Mouse (Mus musculus) yolk sac, embryonic 10.5 days (tissue): ENCODE results near the gene Pvalb.

Source experiments
- DNase-seq: peaks from one replicate; pipeline ENCODE4 v3.0.0-alpha.2; 2017; ENCODE audit warnings: low spot score

Pvalb gene

DNA sequence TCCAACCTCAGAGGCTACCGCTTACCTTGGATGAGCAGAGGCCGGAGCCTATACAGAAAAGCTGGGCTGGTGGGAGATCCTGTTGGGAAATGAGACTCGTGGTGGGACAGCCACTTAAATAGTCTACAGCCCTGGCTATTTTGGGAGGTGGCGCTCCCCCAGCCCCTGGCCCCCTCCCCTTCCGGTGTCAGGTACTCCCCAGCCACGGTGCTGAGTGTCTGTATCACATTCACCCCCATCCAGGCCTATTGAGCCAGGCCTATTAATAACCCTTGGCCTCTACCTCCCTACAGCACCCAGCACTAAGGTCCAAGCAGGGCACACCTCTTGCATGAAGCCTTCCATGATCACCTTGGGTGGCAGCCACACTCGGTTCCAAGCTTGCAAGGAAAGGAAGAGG, at the start of gene Pvalb:
TSS of gene Pvalb (minus strand) at position 89 of the 400 bp plus-strand sequence.
- no peak for DNase-seq

- no peak for DNase-seq
Measured at GRCm38 (mm10) chr15:78254751-78255150, 48.6 kb upstream of the Pvalb start.

- DNase-seq: no peak
Measured at GRCm38 (mm10) chr15:78248410-78248809, 42.2 kb upstream of the Pvalb start.

DNA sequence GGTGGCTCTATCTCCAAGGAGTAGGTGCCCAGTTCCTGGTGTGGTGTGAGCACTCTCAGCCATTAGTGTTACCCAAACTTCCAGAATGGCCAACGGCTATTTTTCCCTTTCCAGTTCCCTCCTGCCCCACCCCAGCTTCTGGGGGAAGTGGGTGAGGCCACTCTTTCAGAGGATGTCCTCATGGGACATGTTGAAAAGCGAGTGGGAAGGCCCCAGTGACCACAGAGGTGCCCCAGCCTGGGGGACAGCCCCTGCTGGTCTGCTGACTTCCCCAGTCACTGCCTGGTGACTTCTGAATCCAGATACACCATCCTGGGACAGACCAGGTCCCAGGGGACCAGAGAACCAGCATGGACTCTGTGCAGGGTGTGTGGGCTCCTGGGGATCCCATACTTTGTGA, 41.5 kb upstream of the Pvalb start:
- no peak for DNase-seq

DNA sequence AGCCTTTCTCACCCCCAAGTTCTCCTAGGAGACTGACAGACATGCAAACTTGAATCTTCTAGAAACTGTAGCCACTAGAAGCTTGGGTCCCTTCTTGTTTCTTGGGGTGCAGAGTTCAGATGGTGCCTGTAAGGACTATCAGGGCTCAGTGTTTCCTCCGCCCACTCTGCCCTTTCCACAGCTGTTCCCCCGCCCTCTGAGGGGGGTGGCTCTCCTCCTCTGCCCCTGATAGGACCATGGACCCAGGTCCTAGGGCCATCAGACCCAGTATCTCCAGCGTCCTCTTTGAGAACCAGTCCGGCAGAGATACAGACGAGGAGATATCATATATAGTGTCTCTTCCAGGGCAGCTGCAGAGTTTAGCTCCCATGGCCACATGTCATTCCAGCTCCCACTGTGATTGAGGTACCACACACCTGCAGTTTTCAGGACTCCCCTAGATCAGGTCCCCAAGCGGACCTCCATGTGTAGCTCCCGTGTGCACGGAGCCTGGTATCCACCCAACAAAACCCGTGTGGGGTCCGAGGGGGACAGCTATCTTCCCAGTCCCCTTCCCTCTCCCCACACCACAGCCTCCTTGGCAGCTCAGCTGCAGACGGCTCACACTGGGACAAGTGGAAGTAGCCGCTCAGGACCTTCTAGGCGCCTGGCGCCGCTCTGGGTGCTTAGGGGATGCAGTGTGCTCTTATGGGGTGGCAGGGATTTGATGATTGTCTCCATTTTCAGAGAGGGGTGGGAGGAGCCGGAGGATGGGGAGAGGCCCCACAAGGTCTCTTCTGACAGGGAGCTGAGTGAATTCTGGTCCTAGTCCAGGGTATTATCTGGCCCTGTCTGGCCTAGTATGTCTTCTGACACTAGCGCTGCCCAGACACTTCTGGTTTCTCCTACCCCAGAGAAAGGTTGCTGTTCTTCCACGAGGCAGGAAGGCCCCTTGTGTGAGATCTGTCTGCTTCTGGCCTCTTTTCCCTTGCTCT, 40.2 kb upstream of the Pvalb start:
- DNase-seq: no peak

GRCm38 (mm10) chr15:78244695-78245492, 38.7 kb upstream of the Pvalb start, which contains the start of gene Ncf4:
Gene Ncf4, plus strand, starts transcription at chr15:78244801.
- DNase-seq: no peak

DNA sequence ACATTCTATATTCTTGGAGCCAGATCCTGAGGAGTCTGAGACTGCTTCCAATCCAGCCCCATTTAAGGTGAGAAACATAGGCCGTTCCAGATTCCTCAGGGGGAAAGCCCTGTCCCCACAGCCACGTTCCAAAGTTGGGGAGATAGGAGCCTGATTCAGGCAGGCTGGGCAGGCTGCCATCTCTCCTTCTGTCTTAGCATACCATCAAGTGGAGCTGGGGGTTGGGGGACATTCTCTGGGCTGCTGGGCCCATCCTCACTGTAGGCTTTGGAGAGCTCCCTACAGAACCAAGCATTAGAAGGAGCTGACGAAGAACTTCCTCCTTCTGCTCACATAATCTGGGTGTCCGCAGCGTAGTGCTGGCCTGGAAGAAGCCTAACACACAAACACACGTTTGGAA, 37.6 kb upstream of the Pvalb start:
- DNase-seq: no peak

- no peak for DNase-seq
Measured at GRCm38 (mm10) chr15:78243061-78243460, 36.9 kb upstream of the Pvalb start.

GRCm38 (mm10) chr15:78241335-78241734, 35.1 kb upstream of the Pvalb start:
- DNase-seq: no peak

- no peak for DNase-seq
Measured at GRCm38 (mm10) chr15:78239956-78240617, 33.9 kb upstream of the Pvalb start.

GRCm38 (mm10) chr15:78239453-78239852, 33.3 kb upstream of the Pvalb start:
- no peak for DNase-seq

GRCm38 (mm10) chr15:78234823-78235509, 28.8 kb upstream of the Pvalb start:
- no peak for DNase-seq

DNA sequence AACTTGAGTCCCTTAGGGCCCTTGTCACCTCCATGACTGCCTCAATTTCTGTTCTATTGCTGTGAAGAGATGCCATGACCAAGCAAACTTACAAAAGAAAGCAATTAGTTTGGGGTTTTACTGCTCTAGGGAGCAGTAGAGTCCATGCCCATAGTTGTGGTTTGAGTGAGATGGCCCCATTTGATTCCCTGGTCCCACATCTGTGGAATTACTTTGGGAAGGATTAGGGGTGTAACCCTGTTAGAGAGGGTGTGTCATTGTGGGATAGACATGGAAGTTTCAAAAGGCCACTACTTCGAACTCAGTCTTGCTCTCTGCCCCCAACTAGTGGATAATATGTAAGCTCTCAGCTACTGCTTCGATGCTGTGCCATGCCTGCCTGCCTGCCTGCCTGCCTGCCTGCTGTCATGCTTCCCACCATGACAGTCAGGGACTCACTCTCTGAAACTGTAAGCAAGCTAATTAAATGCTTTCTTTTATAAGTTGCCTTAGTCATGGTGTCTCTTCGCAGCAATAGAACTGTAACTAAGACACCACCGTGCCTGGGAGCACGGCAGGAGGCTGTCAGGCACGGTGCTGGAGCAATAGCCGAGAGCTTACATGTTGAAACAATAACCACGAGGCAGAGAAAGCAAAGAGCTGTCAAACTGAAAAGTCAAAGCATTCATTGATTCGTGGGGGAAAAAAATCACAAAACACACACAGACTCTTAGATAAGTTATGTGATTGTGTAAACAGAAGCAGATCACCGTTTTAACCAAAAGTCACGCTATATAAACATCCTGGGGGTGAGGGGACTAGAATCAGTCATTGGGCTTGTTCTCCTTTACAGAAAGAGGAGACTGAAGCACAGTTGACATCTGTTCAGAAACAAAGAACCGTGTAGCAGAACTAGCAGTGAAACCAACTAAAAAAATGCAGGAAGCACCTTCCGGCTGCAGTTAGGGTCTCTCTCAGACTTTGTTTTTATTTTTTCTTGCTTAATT, 25.4 kb upstream of the Pvalb start:
- no peak for DNase-seq

DNA sequence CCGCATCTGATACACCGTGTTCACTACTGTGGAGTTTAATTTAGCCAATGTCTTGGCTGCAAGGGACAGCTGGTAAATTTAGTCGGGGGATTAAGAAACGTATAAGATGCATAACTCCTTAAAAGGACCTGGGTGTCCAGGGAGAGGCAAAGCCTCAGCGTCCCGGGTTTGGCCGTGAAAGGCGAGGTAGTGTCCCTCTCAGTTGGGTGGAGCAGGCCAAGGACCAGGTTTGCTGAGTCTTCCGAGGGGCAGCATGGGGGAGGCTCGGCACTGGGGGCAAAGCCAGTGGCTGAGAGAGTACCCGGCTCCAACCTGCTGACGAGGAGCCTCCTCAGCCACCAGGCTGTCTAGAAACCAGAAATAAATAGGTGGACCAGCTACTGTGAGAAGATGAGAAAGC, 21.6 kb upstream of the Pvalb start:
- no peak for DNase-seq

GRCm38 (mm10) chr15:78215269-78215668, 9.1 kb upstream of the Pvalb start:
- no peak for DNase-seq

DNA sequence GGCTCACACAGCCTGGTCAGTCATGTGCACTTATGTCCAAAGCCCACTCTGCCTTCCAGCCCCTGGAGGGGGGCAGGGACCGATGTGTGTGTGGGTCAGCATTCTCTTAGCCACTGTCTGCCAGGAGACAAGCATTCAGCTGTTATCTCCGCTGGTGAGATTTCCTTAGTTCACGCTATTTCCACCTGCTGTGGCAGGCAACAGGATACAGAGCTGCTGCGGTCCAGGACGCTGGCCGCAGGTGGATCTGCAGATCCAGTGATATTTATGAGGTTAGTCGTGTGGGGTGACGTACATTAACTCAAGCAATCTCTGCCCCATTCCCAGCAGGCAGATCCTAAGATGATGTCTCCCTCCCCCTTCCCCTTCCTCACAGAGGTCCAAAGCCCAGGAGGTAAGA, 5.2 kb upstream of the Pvalb start:
- no peak for DNase-seq

- no peak for DNase-seq
Measured at GRCm38 (mm10) chr15:78210203-78210602, 4.0 kb upstream of the Pvalb start.

DNA sequence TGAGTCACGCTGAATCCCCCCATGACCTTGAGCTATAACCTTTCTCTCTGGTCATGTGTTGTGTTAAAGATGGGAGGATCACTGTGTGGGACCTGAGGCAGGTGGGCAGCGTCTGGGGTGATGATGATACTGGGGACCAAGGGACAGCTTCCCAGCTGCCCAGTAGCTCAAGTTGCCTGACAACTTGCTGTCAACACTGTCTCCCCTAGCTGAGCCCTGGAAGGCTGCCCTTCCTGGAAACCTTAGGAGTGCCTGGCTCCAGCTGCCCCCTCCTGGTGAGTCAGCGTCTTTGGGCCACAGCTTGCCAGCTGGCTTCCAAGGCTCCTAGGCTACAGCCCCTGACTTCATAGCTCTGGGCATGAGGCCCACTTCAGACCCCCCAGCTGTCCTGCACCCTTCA, 1.0 kb downstream of the Pvalb start:
- no peak for DNase-seq

DNA sequence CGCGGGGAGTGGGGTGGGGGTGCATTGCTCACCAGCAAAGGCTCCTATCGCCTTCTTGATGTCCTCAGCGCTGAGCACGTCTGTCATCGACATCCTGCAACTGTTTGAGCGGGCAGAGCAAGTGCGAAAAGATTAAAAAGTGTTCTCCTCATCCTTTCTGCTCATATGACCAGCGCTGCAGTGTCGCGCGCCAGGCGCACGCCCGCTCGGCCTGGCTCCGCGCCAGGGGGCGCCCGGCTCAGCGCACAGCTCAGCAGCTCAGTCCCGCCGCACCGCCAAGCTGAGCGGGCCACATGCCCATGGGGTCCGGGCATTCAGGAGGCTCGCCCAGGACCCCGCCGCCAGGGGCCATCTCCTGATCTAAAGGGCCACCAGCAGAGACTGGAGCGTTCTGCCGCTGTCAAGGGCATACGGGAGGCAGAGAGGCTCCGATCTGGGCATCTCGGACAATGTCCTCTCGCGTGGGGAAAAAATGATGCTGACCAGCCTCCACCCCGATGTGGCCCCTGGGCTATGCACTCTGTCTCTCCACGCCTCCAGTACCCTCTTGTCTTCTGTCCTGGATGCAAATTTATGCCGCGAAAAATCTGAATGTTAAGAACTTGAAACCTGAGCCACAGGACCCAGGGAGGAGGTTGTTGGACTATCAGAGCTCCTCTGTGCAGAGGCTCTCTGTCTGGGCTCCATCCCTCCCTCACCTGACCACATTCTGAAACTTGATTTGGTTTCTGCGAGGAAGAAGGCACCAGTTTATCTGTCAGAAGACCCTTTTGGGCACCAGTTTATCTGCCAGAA, 1.9 kb downstream of the Pvalb start:
- DNase-seq: no peak
